Mouse (Mus musculus): ENCODE results near the gene Olfr1166. TPM values are rescaled to one million over a fixed set of nuclear protein-coding genes. Genes with fewer than 3 reads are reported as not detected.
"Not testable (repeated sequence)": the region's sequence is repeated elsewhere in the genome, so short reads cannot be mapped to it uniquely, and the experiment has no call there.

Olfr1166 gene
- not detected in 2 replicates for polyA plus RNA-seq (2012; rRNA removed)

- no peak for DNase-seq (ENCODE audit: extremely low spot score in 1 of 2, low spot score in 1 of 2)
These were observed at the start of gene Olfr1166 for GRCm38 (mm10) chr2:88128172-88128571. Olfr1166 (minus strand) TSS chr2:88128272.

- not testable (repeated sequence) for DNase-seq (ENCODE audit: extremely low spot score in 1 of 2, low spot score in 1 of 2)
These were observed 27.0 kb upstream of the Olfr1166 start, which contains the start of gene Olfr1167 for GRCm38 (mm10) chr2:88155093-88155492. Olfr1167 (minus strand) TSS chr2:88155193.

GRCm38 (mm10) chr2:88093866-88094265 lies 34.2 kb downstream of the Olfr1166 start, which contains the start of gene Olfr1164:
Olfr1164 (minus strand) TSS chr2:88093966.
- no peak for DNase-seq (ENCODE audit: extremely low spot score in 1 of 2, low spot score in 1 of 2)

Other genes starting within 250 kb of the Olfr1166 start
- gene Olfr1153, start 233.3 kb downstream of the Olfr1166 start, polyA plus RNA-seq (2012; rRNA removed): not detected in 2 replicates
- gene Olfr1154, start 223.1 kb downstream of the Olfr1166 start, polyA plus RNA-seq (2012; rRNA removed): not detected in 2 replicates
- gene Olfr1155, start 183.1 kb downstream of the Olfr1166 start, polyA plus RNA-seq (2012; rRNA removed): not detected in 2 replicates
- not detected in 2 replicates for gene Olfr1156, start 175.2 kb downstream of the Olfr1166 start, polyA plus RNA-seq (2012; rRNA removed)
- gene Olfr1157, start 160.0 kb downstream of the Olfr1166 start, polyA plus RNA-seq (2012; rRNA removed): not detected in 2 replicates
- gene Olfr74, start 153.6 kb downstream of the Olfr1166 start, polyA plus RNA-seq (2012; rRNA removed): not detected in 2 replicates
- not detected in 2 replicates for gene Olfr1158, start 138.2 kb downstream of the Olfr1166 start, polyA plus RNA-seq (2012; rRNA removed)
- 0.02 TPM in 1 of 2 replicates, not detected in the other for gene Olfr1160, start 120.0 kb downstream of the Olfr1166 start, polyA plus RNA-seq (2012; rRNA removed)
- gene Olfr1161, start 105.5 kb downstream of the Olfr1166 start, polyA plus RNA-seq (2012; rRNA removed): not detected in 2 replicates
- gene Olfr73, start 90.6 kb downstream of the Olfr1166 start, polyA plus RNA-seq (2012; rRNA removed): not detected in 2 replicates
- not detected in 2 replicates for gene Olfr1162, start 77.1 kb downstream of the Olfr1166 start, polyA plus RNA-seq (2012; rRNA removed)
- not detected in 2 replicates for gene Olfr1163, start 56.4 kb downstream of the Olfr1166 start, polyA plus RNA-seq (2012; rRNA removed)
- not detected in 2 replicates for gene Olfr1164, start 34.3 kb downstream of the Olfr1166 start, polyA plus RNA-seq (2012; rRNA removed)
- gene Olfr1167, start 26.9 kb upstream of the Olfr1166 start, polyA plus RNA-seq (2012; rRNA removed): not detected in 2 replicates
- not detected in 2 replicates for gene Olfr1168, start 53.6 kb upstream of the Olfr1166 start, polyA plus RNA-seq (2012; rRNA removed)
- not detected in 2 replicates for gene Olfr1170, start 100.1 kb upstream of the Olfr1166 start, polyA plus RNA-seq (2012; rRNA removed)
- not detected in 2 replicates for gene Olfr1173, start 151.6 kb upstream of the Olfr1166 start, polyA plus RNA-seq (2012; rRNA removed)
- gene Olfr1174-ps, start 186.9 kb upstream of the Olfr1166 start, polyA plus RNA-seq (2012; rRNA removed): not detected in 2 replicates
- gene Olfr1175-ps, start 198.9 kb upstream of the Olfr1166 start, polyA plus RNA-seq (2012; rRNA removed): not detected in 2 replicates
- 0.02 TPM in 1 of 2 replicates, not detected in the other for gene Olfr1176, start 208.4 kb upstream of the Olfr1166 start, polyA plus RNA-seq (2012; rRNA removed)
- not detected in 2 replicates for gene Olfr1177-ps, start 218.2 kb upstream of the Olfr1166 start, polyA plus RNA-seq (2012; rRNA removed)